Mouse (Mus musculus) midbrain, embryonic 13.5 days (tissue): ENCODE measurements around the gene Shmt1. TPM values are rescaled to one million over a fixed set of nuclear protein-coding genes. Genes with fewer than 3 reads are reported as not detected.
A peak's percentile ranks its signal among the peaks of the same experiment; 100 is the strongest.
"Not testable (repeated sequence)": the region's sequence is repeated elsewhere in the genome, so short reads cannot be mapped to it uniquely, and the experiment has no call there.

Source experiments
- ATAC-seq: fragments of 200-750 bp; cut with Nextera tagmentation; 2 replicates; pipeline ENCODE4 v1.8.0; 2017; ENCODE audit warnings: mild to moderate bottlenecking, moderate TSS enrichment, moderate library complexity
- H3K27ac ChIP-seq: fragments of 300-500 bp; sonication (generic); 2 replicates; pipeline ENCODE4 v1.5.1; 2015; ENCODE audit warnings: inconsistent platforms, mild to moderate bottlenecking, moderate library complexity
- H3K27me3 ChIP-seq: fragments of 300-500 bp; sonication (generic); 2 replicates; pipeline ENCODE4 v1.6.1; 2015; ENCODE audit warnings: mild to moderate bottlenecking, inconsistent platforms
- H3K36me3 ChIP-seq: fragments of 300-500 bp; sonication (generic); 2 replicates; pipeline ENCODE4 v1.6.1; 2015; ENCODE audit warnings: mild to moderate bottlenecking, inconsistent platforms
- H3K4me1 ChIP-seq: fragments of 300-500 bp; sonication (generic); replicated peaks from 2 replicates; pipeline ENCODE4 v1.6.1; 2015; ENCODE audit warnings: inconsistent platforms
- H3K4me2 ChIP-seq: fragments of 300-500 bp; sonication (generic); replicated peaks from 2 replicates; pipeline ENCODE4 v1.6.1; 2015; ENCODE audit warnings: moderate library complexity, mild to moderate bottlenecking, inconsistent platforms
- H3K4me3 ChIP-seq: fragments of 300-500 bp; sonication (generic); replicated peaks from 2 replicates; pipeline ENCODE4 v1.5.1; 2015; ENCODE audit warnings: mild to moderate bottlenecking, inconsistent platforms
- H3K9ac ChIP-seq: fragments of 300-500 bp; sonication (generic); replicated peaks from 2 replicates; pipeline ENCODE4 v1.6.1; 2015; ENCODE audit warnings: mild to moderate bottlenecking, inconsistent platforms
- H3K9me3 ChIP-seq: fragments of 300-500 bp; sonication (generic); 2 replicates; pipeline ENCODE4 v1.6.1; 2016; ENCODE audit warnings: mild to moderate bottlenecking, inconsistent platforms
- WGBS: fragments of 180-500 bp; shearing (Covaris S2); methylation state at CpG from one replicate; pipeline ENCODE4 v1.1.7; 2015; 5-methylcytosine and 5-hydroxymethylcytosine counted together
- polyA plus RNA-seq: library from polyadenylated mRNA; unstranded; fragments of >200 nt; fragmentation: Nextera tagmentation; extraction: Ambion mirVana; gene quantifications from 2 replicates; pipeline ENCODE4 v1.2.1, GENCODE M21; 2015

Gene Shmt1
- polyA plus RNA-seq, result 15.5 and 16.2 TPM in 2 replicates

DNA sequence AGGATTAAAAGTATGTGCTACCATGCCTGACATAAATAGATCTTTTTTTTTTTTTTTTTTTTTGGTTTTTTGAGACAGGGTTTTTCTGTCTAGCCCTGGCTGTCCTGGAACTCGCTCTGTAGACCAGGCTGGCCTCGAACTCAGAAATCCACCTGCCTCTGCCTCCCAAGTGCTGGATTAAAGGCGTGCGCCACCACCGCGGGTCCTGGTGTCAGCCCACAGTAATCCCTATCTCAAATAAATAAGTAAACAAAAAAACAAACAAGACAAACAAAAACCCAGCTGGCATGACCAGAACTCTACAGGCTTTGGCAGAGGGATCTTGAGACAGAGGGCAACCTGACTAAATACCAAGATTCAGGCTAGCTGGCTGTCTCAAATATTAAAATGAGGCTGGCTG is at the start of gene Shmt1:
Gene Shmt1 (minus strand): TSS at position 101 of the 400 bp plus-strand sequence.
- WGBS, result 27% methylated on average over 6 of the region's 6 CpGs
- ATAC-seq, H3K27me3 ChIP-seq, H3K36me3 ChIP-seq, H3K9me3 ChIP-seq, H3K27ac ChIP-seq: not testable (repeated sequence)
- H3K4me3 ChIP-seq, result peak within 1 kb of the TSS; percentile 43
- peak within 1 kb of the TSS; percentile 75 for H3K4me2 ChIP-seq
- peak within 1 kb of the TSS; percentile 47; the same call in 1 of the 2 replicates for H3K9ac ChIP-seq
- H3K4me1 ChIP-seq, result peaks cover 28% of the 10 kb centered on the region

DNA sequence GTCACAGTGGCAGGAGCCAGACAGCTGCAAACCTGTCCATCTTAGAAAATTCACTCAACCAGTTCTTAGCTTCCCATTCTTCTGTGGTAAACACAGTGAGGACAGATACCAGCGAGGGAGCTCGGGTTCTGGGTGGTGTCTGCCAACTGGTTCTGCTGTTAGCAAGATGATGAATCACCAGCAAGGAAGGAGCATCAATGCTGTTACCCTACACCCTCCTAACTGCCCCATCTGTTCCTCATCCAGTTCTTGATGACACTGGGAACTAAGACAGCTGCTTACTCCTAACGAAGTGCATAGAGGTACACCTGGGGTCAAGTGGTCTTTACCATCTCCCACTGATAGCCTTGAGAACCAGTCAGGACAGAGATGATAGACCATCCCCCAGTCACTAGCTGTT is 45.1 kb upstream of the Shmt1 start:
- H3K27ac ChIP-seq, result no peak overlapping the region
- H3K4me2 ChIP-seq, result no peak overlapping the region
- no peak overlapping the region for H3K4me3 ChIP-seq
- 80% methylated on average over 3 of the region's 3 CpGs for WGBS
- no peaks in the 10 kb centered on the region for H3K9me3 ChIP-seq
- no peak overlapping the region for H3K9ac ChIP-seq
- H3K36me3 ChIP-seq, result peaks cover 67% of the 10 kb centered on the region
- H3K4me1 ChIP-seq, result no peaks in the 10 kb centered on the region
- H3K27me3 ChIP-seq, result no peaks in the 10 kb centered on the region
- ATAC-seq, result no peak

DNA sequence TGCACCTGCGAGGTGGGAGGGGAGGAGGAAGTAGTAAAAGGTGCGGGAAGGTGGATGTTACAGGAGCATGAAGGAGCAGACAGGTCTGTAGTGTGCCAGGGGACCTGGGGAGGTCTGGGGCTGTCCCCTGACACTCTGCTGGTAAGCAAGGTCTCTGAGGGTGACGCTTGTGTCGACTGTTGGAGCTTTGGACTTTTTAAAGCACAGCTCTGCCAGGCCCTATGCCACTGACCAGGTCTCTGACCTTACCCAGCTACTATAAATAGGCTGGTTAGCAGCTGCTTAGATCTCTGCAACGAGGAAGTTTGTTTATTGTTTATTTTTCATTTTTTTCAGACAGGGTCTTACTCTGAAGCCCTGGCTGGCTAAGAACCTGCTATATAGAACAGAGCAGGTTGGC is 33.9 kb upstream of the Shmt1 start:
- Histone ChIP-seq H3K9me3 (no peaks in the 10 kb centered on the region), H3K4me1 (no peaks in the 10 kb centered on the region), H3K9ac (no peak overlapping the region), H3K4me3 (no peak overlapping the region), H3K27ac (no peak overlapping the region), H3K36me3 (peaks cover 39% of the 10 kb centered on the region), H3K4me2 (no peak overlapping the region), H3K27me3 (no peaks in the 10 kb centered on the region)
- ATAC-seq, result no peak
- 89% methylated on average over 5 of the region's 5 CpGs for WGBS

DNA sequence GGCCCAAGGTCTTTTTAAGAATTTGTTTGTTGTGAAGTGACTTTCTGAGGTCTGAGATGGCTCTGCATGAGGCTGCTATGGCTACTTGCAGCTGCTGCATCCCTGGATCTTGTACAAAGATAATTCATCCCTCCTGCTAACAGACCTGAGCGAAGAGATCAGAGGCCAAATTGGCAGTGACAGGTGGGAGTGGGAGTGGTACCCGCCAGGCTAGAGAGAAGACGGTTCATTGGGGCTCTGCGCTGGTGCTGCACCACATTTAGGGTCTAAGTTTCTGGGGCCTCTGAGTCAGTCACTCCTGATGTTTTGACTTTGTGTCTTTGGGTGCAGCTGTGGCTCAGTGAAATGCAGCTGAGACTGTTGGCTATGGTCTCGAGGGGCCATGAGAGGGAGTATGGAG is 31.9 kb upstream of the Shmt1 start:
- Histone ChIP-seq H3K9ac (no peak overlapping the region), H3K36me3 (peaks cover 26% of the 10 kb centered on the region), H3K27me3 (no peaks in the 10 kb centered on the region), H3K4me3 (no peak overlapping the region), H3K4me1 (no peaks in the 10 kb centered on the region), H3K9me3 (no peaks in the 10 kb centered on the region), H3K4me2 (no peak overlapping the region), H3K27ac (no peak overlapping the region)
- WGBS, result 89% methylated on average over 5 of the region's 5 CpGs
- ATAC-seq, result no peak

DNA sequence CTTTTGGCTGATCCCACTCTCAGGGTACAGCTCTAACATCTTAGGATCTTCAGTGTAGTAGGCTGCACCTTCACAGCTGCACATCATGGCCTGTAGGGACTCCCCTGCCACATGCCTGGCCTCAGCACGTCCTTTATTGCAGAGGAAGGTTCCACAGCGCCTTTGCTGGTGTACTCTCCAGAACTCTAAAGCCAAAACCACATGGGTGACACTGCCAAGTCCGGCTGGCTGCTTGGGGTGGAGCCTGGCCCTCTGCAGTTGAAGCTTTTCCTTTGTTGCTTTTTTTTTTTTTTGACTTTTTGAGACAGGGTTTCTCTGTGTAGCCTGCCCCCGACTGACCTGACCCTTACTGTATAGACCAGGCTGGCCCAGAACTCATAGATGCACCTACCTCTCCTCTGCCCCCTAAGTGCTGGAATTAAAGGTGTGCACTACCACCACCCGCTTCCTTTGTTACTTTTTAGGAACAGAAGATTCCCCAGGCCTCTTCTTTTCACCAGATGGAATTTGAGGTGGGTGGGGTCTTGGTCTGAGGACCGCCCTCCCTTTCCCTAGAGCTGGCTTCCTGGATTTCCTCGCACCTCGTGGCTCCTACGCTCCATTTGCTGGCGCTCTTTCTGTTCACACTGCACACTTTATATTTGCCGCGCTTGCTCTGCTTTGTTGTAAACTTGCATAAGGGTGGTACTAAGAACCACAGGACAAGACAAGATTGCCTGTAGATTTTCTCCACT is 30.1 kb upstream of the Shmt1 start:
- no peak overlapping the region for H3K9ac ChIP-seq
- H3K9me3 ChIP-seq, result no peaks in the 10 kb centered on the region
- H3K4me3 ChIP-seq, result no peak overlapping the region
- WGBS, result 76% methylated on average over 12 of the region's 12 CpGs
- H3K36me3 ChIP-seq, result peaks cover 18% of the 10 kb centered on the region; the same call in 1 of the 2 replicates
- H3K27ac ChIP-seq, result no peak overlapping the region
- H3K27me3 ChIP-seq, result no peaks in the 10 kb centered on the region
- no peak for ATAC-seq
- no peak overlapping the region for H3K4me2 ChIP-seq
- H3K4me1 ChIP-seq, result no peaks in the 10 kb centered on the region

DNA sequence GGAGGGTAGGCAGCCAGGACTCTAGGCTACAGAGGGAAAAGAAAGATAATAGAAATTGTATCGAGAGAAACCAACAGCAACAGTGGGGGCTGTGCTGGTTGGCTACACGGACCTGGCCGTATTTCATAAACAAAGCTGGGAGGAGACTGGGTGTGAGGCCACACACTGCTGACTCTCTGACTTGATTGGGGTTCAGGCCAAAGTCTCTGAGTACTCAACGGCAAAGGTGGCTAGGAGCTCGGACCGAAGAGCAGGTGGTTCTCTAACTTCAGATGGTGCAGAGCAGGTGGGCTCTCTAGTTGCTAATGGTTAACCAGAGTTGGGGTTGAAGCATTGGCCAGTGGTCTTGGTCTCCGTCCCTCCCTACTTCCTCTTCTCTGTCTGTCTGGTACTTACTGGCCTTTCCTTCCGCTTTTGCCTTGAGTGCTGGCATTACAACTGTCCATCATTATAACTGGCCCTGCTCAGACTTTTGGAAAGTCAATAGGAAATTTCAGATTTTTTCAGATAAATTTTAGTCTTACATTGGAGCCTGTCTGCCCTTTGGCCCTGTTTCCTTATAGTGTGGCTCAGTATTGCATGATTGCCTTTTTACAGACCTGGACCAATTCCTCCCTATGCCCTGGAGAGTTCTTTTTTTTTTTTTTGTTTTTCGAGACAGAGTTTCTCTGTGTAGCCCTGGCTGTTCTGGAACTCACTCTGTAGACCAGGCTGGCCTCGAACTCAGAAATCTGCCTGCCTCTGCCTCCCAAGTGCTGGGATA is 26.3 kb upstream of the Shmt1 start:
- peaks cover 3% of the 10 kb centered on the region; the same call in 1 of the 2 replicates for H3K36me3 ChIP-seq
- ATAC-seq, result no peak
- no peak overlapping the region for H3K9ac ChIP-seq
- H3K4me2 ChIP-seq, result no peak overlapping the region
- no peaks in the 10 kb centered on the region for H3K4me1 ChIP-seq
- H3K4me3 ChIP-seq, result no peak overlapping the region
- no peaks in the 10 kb centered on the region for H3K9me3 ChIP-seq
- no peak overlapping the region for H3K27ac ChIP-seq
- no peaks in the 10 kb centered on the region for H3K27me3 ChIP-seq
- WGBS, result 94% methylated on average over 10 of the region's 10 CpGs

DNA sequence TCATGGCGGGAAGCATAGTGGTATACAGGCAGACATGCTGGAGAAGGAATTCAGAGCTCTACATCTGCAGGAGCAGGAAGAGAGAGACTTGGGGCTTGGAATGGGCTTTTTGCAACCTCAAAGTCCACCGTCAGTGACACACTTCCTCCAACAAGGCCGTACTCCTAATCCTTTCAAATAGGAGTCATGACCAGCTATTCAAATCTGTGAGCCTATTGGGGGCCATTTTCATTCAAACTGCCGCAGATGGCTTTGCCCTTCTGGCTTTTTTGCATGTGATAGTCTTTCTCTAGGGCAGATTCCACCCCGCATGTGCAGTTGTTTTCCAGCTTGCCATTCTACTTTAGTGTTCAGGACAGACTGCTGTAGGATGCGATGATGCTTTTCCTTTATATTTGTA is 25.4 kb upstream of the Shmt1 start:
- no peaks in the 10 kb centered on the region for H3K4me1 ChIP-seq
- H3K4me3 ChIP-seq, result no peak overlapping the region
- no peak overlapping the region for H3K4me2 ChIP-seq
- no peaks in the 10 kb centered on the region for H3K27me3 ChIP-seq
- H3K9me3 ChIP-seq, result no peaks in the 10 kb centered on the region
- ATAC-seq, result no peak
- H3K27ac ChIP-seq, result no peak overlapping the region
- 93% methylated on average over 6 of the region's 6 CpGs for WGBS
- no peak overlapping the region for H3K9ac ChIP-seq
- H3K36me3 ChIP-seq, result peaks cover 3% of the 10 kb centered on the region; the same call in 1 of the 2 replicates

DNA sequence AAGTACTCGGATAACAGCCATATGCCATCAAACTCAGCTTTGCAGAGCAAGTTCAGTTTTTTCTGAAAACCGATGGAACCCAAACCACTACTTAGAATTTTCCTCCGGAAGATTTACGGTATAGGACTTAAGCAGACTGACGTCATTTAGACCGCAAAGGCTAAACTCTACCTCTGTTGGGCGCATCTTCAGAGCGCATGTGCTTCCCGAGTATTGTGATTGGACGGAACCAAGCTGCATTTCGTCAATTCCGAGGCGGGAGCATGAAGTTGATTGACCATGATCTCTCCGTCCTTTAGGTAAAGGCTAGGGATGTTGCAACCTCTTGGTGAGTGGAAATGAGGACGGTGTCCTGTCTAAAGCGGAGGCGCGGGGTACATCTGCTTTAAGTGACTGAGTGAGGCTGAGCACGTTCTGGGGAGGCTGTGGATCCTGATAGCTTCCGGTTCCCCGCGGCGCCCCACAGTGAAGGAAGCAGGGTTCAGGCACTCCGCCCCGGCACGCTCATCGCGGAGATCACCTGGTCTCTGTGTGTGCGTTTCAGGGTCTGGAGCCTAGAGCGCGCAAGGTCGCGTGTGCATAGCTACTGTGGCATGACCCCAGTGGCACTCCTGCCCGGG is 19.0 kb upstream of the Shmt1 start, which contains the start of gene Dhrs7b:
Gene Dhrs7b (plus strand): TSS at position 199 of the 620 bp plus-strand sequence.
- peak within 1 kb of the TSS; percentile 59 for H3K27ac ChIP-seq
- peak within 1 kb of the TSS; percentile 78 for H3K4me2 ChIP-seq
- H3K27me3 ChIP-seq, result no peaks in the 10 kb centered on the region
- peak within 1 kb of the TSS; percentile 80 for H3K9ac ChIP-seq
- under 1% methylated on average over 34 of the region's 34 CpGs for WGBS
- H3K36me3 ChIP-seq, result no peaks in the 10 kb centered on the region
- peaks cover 7% of the 10 kb centered on the region for H3K4me1 ChIP-seq
- ATAC-seq, result peak; percentile 98
- H3K9me3 ChIP-seq, result no peaks in the 10 kb centered on the region
- H3K4me3 ChIP-seq, result peak within 1 kb of the TSS; percentile 66

DNA sequence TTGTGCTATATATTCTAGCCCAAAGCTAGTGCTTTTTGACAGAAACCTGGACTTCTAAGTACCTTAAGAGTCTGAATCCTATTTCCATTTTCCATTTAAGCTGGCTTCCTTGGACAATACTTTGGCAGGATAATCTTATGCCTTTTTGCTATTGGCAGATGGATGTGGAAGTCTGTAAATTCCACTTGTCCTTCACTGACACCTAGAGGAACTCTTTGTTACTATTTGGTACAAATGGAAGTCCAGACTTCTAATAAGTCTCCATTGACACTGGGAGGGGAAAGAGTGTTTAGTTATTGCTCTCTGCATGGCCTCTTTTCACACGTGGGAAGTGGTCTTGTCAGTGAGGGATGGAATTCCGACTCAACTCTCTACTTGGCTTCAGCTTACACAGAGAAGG is 17.4 kb upstream of the Shmt1 start:
- no peak overlapping the region for H3K9ac ChIP-seq
- no peaks in the 10 kb centered on the region for H3K27me3 ChIP-seq
- no peak overlapping the region for H3K4me3 ChIP-seq
- no peaks in the 10 kb centered on the region for H3K36me3 ChIP-seq
- no peak overlapping the region for H3K27ac ChIP-seq
- WGBS, result 37% methylated on average over 2 of the region's 2 CpGs
- no peak for ATAC-seq
- H3K4me1 ChIP-seq, result peaks cover 7% of the 10 kb centered on the region
- H3K9me3 ChIP-seq, result no peaks in the 10 kb centered on the region
- no peak overlapping the region for H3K4me2 ChIP-seq

DNA sequence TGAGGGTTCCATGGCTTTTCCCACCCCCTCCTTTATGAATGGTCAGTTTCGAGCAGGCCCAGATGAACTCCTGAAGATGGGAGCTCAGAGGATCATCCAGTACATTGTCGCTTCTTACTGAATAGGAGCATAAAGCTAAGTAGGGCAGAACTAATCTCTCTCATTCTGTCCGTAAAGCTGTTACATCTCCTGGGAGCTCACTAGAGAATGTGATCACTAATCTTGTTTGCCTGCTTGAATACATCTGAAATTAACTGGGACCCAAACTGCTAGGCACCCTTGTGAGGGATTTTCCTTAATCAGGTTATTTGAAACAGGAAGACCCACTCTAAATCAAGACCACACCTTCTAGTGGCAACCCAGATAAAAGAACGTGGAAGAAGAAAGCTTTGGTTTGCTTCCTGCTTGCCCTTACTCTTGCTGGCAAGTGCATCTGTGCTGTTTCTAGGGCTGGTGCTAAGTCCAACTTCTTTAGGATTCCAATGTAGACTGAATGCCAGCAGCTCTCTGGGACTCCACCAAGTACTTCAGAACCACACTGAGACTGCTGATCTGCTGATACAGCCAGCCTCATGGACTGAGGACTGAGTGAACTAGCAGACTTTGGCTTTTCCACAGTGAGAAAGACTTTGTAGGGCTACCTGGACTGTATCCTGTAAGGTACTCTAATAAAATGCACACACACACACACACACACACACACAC is 15.9 kb upstream of the Shmt1 start:
- Histone ChIP-seq H3K36me3 (no peaks in the 10 kb centered on the region), H3K4me1 (peaks cover 7% of the 10 kb centered on the region), H3K9ac (no peak overlapping the region), H3K9me3 (no peaks in the 10 kb centered on the region), H3K27me3 (no peaks in the 10 kb centered on the region), H3K4me2 (no peak overlapping the region), H3K27ac (no peak overlapping the region), H3K4me3 (no peak overlapping the region)
- 8% methylated on average over 4 of the region's 4 CpGs for WGBS
- ATAC-seq, result no peak

DNA sequence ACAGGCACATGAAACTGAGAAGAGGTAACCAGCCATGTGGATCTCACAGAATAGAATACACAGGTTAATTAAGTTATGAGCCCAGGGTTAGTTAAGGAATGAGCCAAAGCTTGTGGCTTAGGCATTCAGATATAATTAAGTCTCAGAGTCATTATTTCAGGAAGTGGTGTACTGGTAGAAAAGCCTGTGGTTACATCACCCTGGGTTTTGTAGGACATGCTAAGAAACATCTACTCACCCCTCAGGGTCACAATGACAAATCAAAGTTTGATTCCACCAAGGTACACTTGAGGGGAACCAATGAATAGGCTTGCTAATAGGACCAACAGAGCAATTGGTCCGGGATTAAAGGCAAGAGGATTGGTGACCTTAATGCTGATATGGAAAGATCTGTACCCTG is 15.2 kb upstream of the Shmt1 start:
- H3K4me3 ChIP-seq, result no peak overlapping the region
- H3K9ac ChIP-seq, result no peak overlapping the region
- no peaks in the 10 kb centered on the region for H3K9me3 ChIP-seq
- no peaks in the 10 kb centered on the region for H3K27me3 ChIP-seq
- 16% methylated on average over 1 of the region's 1 CpGs for WGBS
- H3K36me3 ChIP-seq, result no peaks in the 10 kb centered on the region
- ATAC-seq, result no peak
- H3K4me1 ChIP-seq, result peaks cover 7% of the 10 kb centered on the region
- H3K27ac ChIP-seq, result no peak overlapping the region
- H3K4me2 ChIP-seq, result no peak overlapping the region
